Mouse (Mus musculus) C2C12 (cell line): ENCODE results near the gene Kctd3. TPM values are rescaled to one million over a fixed set of nuclear protein-coding genes. Genes with fewer than 3 reads are reported as not detected.

Experiments
- H3K27me3 ChIP-seq: one replicate; pipeline ENCODE4 v1.6.1; 2011; ENCODE audit not compliant: control insufficient read depth, insufficient read depth, insufficient read length
- H3K36me3 ChIP-seq: one replicate; pipeline ENCODE4 v1.6.1; 2011; ENCODE audit not compliant: control insufficient read depth, insufficient read depth
- H3K4me3 ChIP-seq: one replicate; pipeline ENCODE4 v1.5.1; 2011; ENCODE audit warnings: mild to moderate bottlenecking, control low read depth; ENCODE audit not compliant: poor library complexity, insufficient read depth, severe bottlenecking
- H3K79me2 ChIP-seq: one replicate; pipeline ENCODE4 v1.6.1; 2011; ENCODE audit not compliant: control insufficient read depth, insufficient read depth
- H3K79me3 ChIP-seq: one replicate; pipeline ENCODE4 v1.6.1; 2011; ENCODE audit warnings: low read depth, control low read depth
- H3ac ChIP-seq: one replicate; pipeline ENCODE3; 2011; ENCODE audit warnings: low read depth; ENCODE audit not compliant: control insufficient read depth, insufficient read length
- CEBPB ChIP-seq: IDR thresholded peaks from one replicate; pipeline ENCODE4 v1.6.1; 2011; ENCODE audit warnings: low read depth, mild to moderate bottlenecking, control low read depth, moderate library complexity
- CTCF ChIP-seq: IDR thresholded peaks from one replicate; pipeline ENCODE4 v1.5.1; 2011; ENCODE audit not compliant: control insufficient read depth, insufficient read depth, insufficient read length
- FOSL1 ChIP-seq: IDR thresholded peaks from one replicate; pipeline ENCODE4 v1.8.0; 2011; ENCODE audit warnings: mild to moderate bottlenecking, low read length; ENCODE audit not compliant: poor library complexity, insufficient read depth, severe bottlenecking
- MAX ChIP-seq: IDR thresholded peaks from one replicate; pipeline ENCODE4 v1.6.1; 2011; ENCODE audit warnings: mild to moderate bottlenecking, control low read depth
- MYOD1 ChIP-seq: IDR thresholded peaks from one replicate; pipeline ENCODE4 v1.6.1; 2011; ENCODE audit warnings: low read depth; ENCODE audit not compliant: control insufficient read depth, insufficient read length
- MYOG ChIP-seq: IDR thresholded peaks from one replicate; pipeline ENCODE4 v1.6.1; 2011; ENCODE audit not compliant: control insufficient read depth, insufficient read length; ENCODE audit errors: extremely low read depth
- USF1 ChIP-seq: IDR thresholded peaks from one replicate; pipeline ENCODE4 v1.6.1; 2011; ENCODE audit warnings: low read depth, mild to moderate bottlenecking, control low read depth, moderate library complexity
- polyA plus RNA-seq: library from polyadenylated mRNA; unstranded; fragments of >200 nt; fragmentation: generic; extraction: Trizol; gene quantifications from one replicate; pipeline ENCODE4 v1.2.1, GENCODE M21; 2012; ENCODE audit warnings: missing spikeins

Kctd3 gene
- polyA plus RNA-seq, 1 experiment, result 19.0 TPM

DNA sequence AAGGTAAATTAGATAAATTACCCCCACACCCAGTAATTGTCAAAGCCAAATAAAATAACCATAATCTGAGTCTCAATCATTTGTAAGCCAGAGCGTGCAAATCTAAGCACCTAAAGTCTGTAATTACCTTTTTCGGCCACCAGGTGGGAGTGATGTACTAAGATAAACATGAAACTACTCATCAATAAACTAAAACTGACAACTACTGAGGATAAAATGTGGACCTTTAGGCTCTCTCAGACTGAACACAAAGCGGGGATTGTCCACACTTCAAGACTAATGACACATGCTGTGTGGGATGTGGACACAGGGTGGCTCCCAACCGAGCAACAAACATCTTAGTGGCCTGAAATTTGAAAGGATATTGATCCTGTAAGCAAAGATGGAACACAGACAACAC lies 14.4 kb downstream of the Kctd3 start:
- Histone ChIP-seq H3K79me2 (peaks cover 6% of the 10 kb centered on the region), H3ac (no peak overlapping the region), H3K36me3 (peaks cover 69% of the 10 kb centered on the region), H3K79me3 (no peaks in the 10 kb centered on the region), H3K4me3 (no peak overlapping the region), H3K27me3 (no peaks in the 10 kb centered on the region)
- TF ChIP-seq FOSL1 (no peak), MYOD1 (no peak), MAX (no peak), CTCF (no peak), MYOG (no peak), USF1 (no peak), CEBPB (no peak)

DNA sequence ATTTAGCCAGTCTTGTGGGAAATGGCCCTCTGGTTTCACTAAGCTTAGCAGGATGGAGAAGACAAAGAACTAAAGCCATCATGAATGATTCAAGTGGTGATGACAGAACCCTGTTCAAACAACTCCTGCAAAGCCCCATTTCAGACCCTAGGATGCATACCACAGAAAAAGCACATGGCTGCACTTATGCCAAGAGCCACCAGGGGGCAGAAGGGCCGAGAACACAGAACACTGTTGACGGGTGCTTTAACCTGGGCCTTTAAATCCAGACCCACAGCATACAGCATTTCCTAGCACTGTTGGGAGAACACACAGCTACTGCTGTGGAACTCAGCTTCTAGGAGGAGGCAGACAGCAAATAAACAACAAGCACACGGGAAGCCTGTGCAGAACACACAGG lies 27.6 kb downstream of the Kctd3 start:
- Histone ChIP-seq H3ac (no peak overlapping the region), H3K27me3 (no peaks in the 10 kb centered on the region), H3K36me3 (peaks cover 68% of the 10 kb centered on the region), H3K79me2 (no peaks in the 10 kb centered on the region), H3K79me3 (no peaks in the 10 kb centered on the region), H3K4me3 (no peak overlapping the region)
- no peak for TF ChIP-seq USF1
- peak; percentile 68 for TF ChIP-seq MAX
- no peak for TF ChIP-seq MYOG
- no peak for TF ChIP-seq CEBPB
- no peak for TF ChIP-seq MYOD1
- no peak for TF ChIP-seq FOSL1
- TF ChIP-seq CTCF, result peak; percentile 22

DNA sequence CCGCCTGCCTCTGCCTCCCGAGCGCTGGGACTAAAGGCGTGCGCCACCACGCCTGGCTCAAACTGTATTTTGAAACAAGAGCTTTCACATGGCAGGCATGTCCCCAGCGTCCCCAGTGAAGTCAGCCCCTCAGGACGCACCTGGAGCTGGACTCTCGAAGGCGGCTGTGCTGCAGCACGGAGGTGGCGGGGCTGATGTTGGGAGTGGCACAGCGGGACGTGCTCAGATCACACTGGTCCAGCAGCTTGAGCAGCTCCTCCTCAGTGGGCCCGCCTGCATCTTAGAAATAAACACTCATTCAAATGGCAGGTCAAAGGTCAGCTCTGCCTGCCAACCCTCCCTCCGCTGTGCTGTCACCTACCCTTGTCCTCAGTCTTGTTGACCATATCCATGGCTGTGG lies 33.7 kb downstream of the Kctd3 start:
- peaks cover 74% of the 10 kb centered on the region for H3K36me3 ChIP-seq
- H3K27me3 ChIP-seq, result no peaks in the 10 kb centered on the region
- no peaks in the 10 kb centered on the region for H3K79me2 ChIP-seq
- H3K79me3 ChIP-seq, result no peaks in the 10 kb centered on the region
- TF ChIP-seq USF1 (no peak), MAX (no peak), MYOG (no peak), FOSL1 (no peak), MYOD1 (no peak), CEBPB (no peak), CTCF (no peak)
- H3K4me3 ChIP-seq, result no peak overlapping the region
- no peak overlapping the region for H3ac ChIP-seq

DNA sequence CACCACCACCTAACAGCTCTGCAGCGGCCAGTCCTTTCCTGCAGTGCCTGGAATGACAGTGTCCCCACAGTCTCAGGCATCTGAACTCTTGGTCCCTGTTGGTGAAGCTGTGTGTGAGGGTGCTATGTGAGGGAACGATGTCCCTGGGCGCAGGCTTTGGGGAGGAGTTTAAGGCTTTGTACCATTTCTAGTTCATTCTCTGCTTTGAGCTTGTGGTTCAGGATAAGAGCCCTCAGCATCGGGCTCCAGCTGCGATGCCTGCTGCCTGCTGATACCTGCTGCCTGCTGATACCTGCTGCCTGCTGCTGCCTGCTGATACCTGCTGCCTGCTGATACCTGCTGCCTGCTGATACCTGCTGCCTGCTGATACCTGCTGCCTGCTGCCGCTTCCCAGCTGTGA lies 34.6 kb downstream of the Kctd3 start:
- Histone ChIP-seq H3K79me2 (no peaks in the 10 kb centered on the region), H3K79me3 (no peaks in the 10 kb centered on the region), H3K4me3 (no peak overlapping the region), H3K27me3 (no peaks in the 10 kb centered on the region), H3K36me3 (peaks cover 72% of the 10 kb centered on the region), H3ac (no peak overlapping the region)
- TF ChIP-seq CEBPB (no peak), USF1 (no peak), CTCF (no peak), MYOD1 (no peak), FOSL1 (no peak), MYOG (no peak), MAX (no peak)

DNA sequence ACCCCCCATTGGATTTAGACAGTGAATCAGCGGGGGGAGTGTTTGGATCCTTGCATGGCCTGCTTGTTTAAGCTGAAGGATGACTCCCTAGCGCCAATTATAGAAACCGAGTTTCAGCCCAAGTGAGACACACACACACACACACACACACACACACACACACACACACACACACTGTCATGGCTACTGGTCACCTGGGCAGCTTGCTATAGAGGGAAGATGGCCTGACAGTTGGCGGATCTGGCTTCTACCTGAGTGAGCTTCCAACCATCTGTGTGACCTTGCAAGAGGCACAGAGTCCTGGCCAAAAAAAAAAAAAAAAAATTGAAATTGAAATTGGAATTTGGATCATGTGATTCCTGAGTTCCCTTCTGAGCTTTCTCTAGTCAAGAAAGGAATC lies 55.1 kb downstream of the Kctd3 start:
- H3K79me2 ChIP-seq, result no peaks in the 10 kb centered on the region
- no peak overlapping the region for H3K4me3 ChIP-seq
- H3K79me3 ChIP-seq, result no peaks in the 10 kb centered on the region
- no peaks in the 10 kb centered on the region for H3K27me3 ChIP-seq
- no peak overlapping the region for H3ac ChIP-seq
- no peaks in the 10 kb centered on the region for H3K36me3 ChIP-seq
- no peak for TF ChIP-seq MAX
- TF ChIP-seq CTCF, result no peak
- TF ChIP-seq FOSL1, result no peak
- no peak for TF ChIP-seq CEBPB
- no peak for TF ChIP-seq MYOG
- TF ChIP-seq MYOD1, result no peak
- TF ChIP-seq USF1, result no peak

DNA sequence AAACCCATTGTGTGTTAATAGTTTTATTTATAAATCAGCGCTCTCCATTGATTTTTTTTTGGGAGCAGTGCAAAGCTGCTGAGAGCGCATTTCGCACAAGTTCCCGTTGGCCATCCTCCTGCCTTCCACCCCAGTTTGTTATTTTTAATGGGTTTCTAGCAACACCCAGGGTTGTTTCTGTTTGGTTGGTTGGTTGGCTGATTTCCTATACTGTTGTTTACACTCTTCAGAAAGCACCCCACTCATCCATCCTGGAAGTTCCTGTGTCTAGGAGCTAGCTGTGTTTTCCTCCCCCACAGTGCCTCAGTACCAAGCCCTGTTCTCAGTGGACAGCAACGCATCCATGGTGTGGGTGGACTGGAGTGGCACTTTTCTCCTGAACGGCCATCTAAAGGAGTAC lies 56.5 kb downstream of the Kctd3 start:
- no peaks in the 10 kb centered on the region for H3K36me3 ChIP-seq
- H3ac ChIP-seq, result no peak overlapping the region
- H3K27me3 ChIP-seq, result no peaks in the 10 kb centered on the region
- H3K79me2 ChIP-seq, result no peaks in the 10 kb centered on the region
- no peak overlapping the region for H3K4me3 ChIP-seq
- no peak for TF ChIP-seq USF1
- no peak for TF ChIP-seq MAX
- no peak for TF ChIP-seq MYOD1
- no peak for TF ChIP-seq CEBPB
- no peak for TF ChIP-seq FOSL1
- TF ChIP-seq CTCF, result no peak
- no peak for TF ChIP-seq MYOG
- no peaks in the 10 kb centered on the region for H3K79me3 ChIP-seq
